Mouse (Mus musculus): ENCODE measurements at regions not wholly inside any gene's neighbourhood (a gene's known extent, or its start where the extent isn't known, plus 50 kb on each side); places are given as distances from the start of the nearest gene placed in this dataset.

GRCm38 (mm10) chr7:34541000-34541399 is 115.5 kb downstream of the Kctd15 start:
- no peaks in the 10 kb centered on the region for H3K36me3 ChIP-seq (ENCODE audit: control insufficient read depth in 1 of 2, insufficient read depth in 2 of 2, low read length in 2 of 2)
- H3K4me1 ChIP-seq (ENCODE audit: control insufficient read depth in 1 of 2, insufficient read depth in 2 of 2, low read length in 2 of 2), result no peaks in the 10 kb centered on the region
- no peaks in the 10 kb centered on the region for H3K79me2 ChIP-seq (ENCODE audit: control insufficient read depth, insufficient read depth, low read length, poor library complexity)
- DNase-seq (ENCODE audit: low read depth, low spot score), result no peak
- H3K4me3 ChIP-seq (ENCODE audit: control insufficient read depth in 1 of 2, insufficient read depth in 1 of 2, low read depth in 2 of 2, low read length in 2 of 2), result no peak overlapping the region
- no peak overlapping the region for H3K27ac ChIP-seq (ENCODE audit: control insufficient read depth, low read depth, low read length)
- H3K27me3 ChIP-seq (ENCODE audit: control insufficient read depth in 1 of 2, insufficient read depth in 2 of 2, low read length in 2 of 2), result no peaks in the 10 kb centered on the region
- H3K9ac ChIP-seq (ENCODE audit: control insufficient read depth, low read depth, low read length, poor library complexity, severe bottlenecking), result no peak overlapping the region
- TF ChIP-seq E2F4 (IDR thresholded peaks at IDR 0.05; ENCODE audit: borderline replicate concordance, low read depth, low read length) (no peak), RCOR1 (IDR thresholded peaks at IDR 0.05; ENCODE audit: low read depth, low read length) (no peak), MXI1 (IDR thresholded peaks at IDR 0.05; ENCODE audit: low read depth, low read length) (no peak), ZNF384 (IDR thresholded peaks at IDR 0.05; ENCODE audit: low read depth, low read length) (no peak), POLR2A (IDR thresholded peaks at IDR 0.05; ENCODE audit: control insufficient read depth in 1 of 2, insufficient read depth in 1 of 2, low read depth in 1 of 2, low read length in 2 of 2, poor library complexity in 1 of 2) (no peak), RAD21 (IDR thresholded peaks at IDR 0.05; ENCODE audit: low read depth, low read length) (no peak), CHD2 (IDR thresholded peaks at IDR 0.05; ENCODE audit: low read length) (no peak), POLR2AphosphoS2 (IDR thresholded peaks at IDR 0.05; ENCODE audit: low read length) (no peak), NELFE (IDR thresholded peaks at IDR 0.05; ENCODE audit: low read depth, low read length) (no peak), MAX (IDR thresholded peaks at IDR 0.05; ENCODE audit: low read length) (no peak), ETS1 (IDR thresholded peaks at IDR 0.05; ENCODE audit: low read depth, low read length) (no peak), CTCF (IDR thresholded peaks at IDR 0.05 in 2 of 3, conservative IDR thresholded peaks at IDR 0.05 in 1 of 3; ENCODE audit: control insufficient read depth in 1 of 3, insufficient read depth in 1 of 3, low read depth in 2 of 3, low read length in 3 of 3, poor library complexity in 1 of 3, severe bottlenecking in 1 of 3) (no peak), NRF1 (IDR thresholded peaks at IDR 0.05; ENCODE audit: insufficient read depth, low read depth, low read length, poor library complexity, severe bottlenecking) (no peak), GATA1 (IDR thresholded peaks at IDR 0.05; ENCODE audit: low read depth, low read length) (no peak), SIN3A (IDR thresholded peaks at IDR 0.05; ENCODE audit: low read length) (no peak), UBTF (IDR thresholded peaks at IDR 0.05; ENCODE audit: borderline replicate concordance, insufficient read depth, low read depth, low read length) (no peak), USF1 (IDR thresholded peaks at IDR 0.05; ENCODE audit: low read depth, low read length) (no peak), ZC3H11A (IDR thresholded peaks at IDR 0.05; ENCODE audit: low read depth, low read length) (no peak), MAFK (IDR thresholded peaks at IDR 0.05; ENCODE audit: borderline replicate concordance, low read depth, low read length) (no peak), BHLHE40 (IDR thresholded peaks at IDR 0.05; ENCODE audit: borderline replicate concordance, low read depth, low read length) (no peak)
- H3K9me3 ChIP-seq (replicated peaks; ENCODE audit: insufficient read depth, low read length), result no peaks in the 10 kb centered on the region

- H3K27ac ChIP-seq (ENCODE audit: control insufficient read depth, low read depth, low read length), result no peak overlapping the region
- H3K4me3 ChIP-seq (ENCODE audit: control insufficient read depth in 1 of 2, insufficient read depth in 1 of 2, low read depth in 2 of 2, low read length in 2 of 2), result no peak overlapping the region
- no peaks in the 10 kb centered on the region for H3K9me3 ChIP-seq (replicated peaks; ENCODE audit: insufficient read depth, low read length)
Observed at GRCm38 (mm10) chr7:34539856-34540255, 116.7 kb downstream of the Kctd15 start.

More at GRCm38 (mm10) chr7:34539856-34540255, 116.7 kb downstream of the Kctd15 start:
- no peak for TF ChIP-seq CHD2 (IDR thresholded peaks at IDR 0.05; ENCODE audit: low read length)
- no peak overlapping the region for H3K9ac ChIP-seq (ENCODE audit: control insufficient read depth, low read depth, low read length, poor library complexity, severe bottlenecking)
- DNase-seq (ENCODE audit: low read depth, low spot score), result no peak
- H3K27me3 ChIP-seq (ENCODE audit: control insufficient read depth in 1 of 2, insufficient read depth in 2 of 2, low read length in 2 of 2), result no peaks in the 10 kb centered on the region
- H3K79me2 ChIP-seq (ENCODE audit: control insufficient read depth, insufficient read depth, low read length, poor library complexity), result no peaks in the 10 kb centered on the region
- H3K4me1 ChIP-seq (ENCODE audit: control insufficient read depth in 1 of 2, insufficient read depth in 2 of 2, low read length in 2 of 2), result no peaks in the 10 kb centered on the region
- no peaks in the 10 kb centered on the region for H3K36me3 ChIP-seq (ENCODE audit: control insufficient read depth in 1 of 2, insufficient read depth in 2 of 2, low read length in 2 of 2)
